Mouse (Mus musculus) limb, embryonic 10.5 days (tissue): Measurements from ENCODE around the gene Dscam. TPM values are rescaled to one million over a fixed set of nuclear protein-coding genes. Genes with fewer than 3 reads are reported as not detected.

Experiments used
- DNase-seq: peaks from one replicate; pipeline ENCODE4 v3.0.0-alpha.2; 2017; ENCODE audit warnings: low spot score
- H3K27ac ChIP-seq: fragments of 300-500 bp; sonication (generic); 2 replicates; pipeline ENCODE4 v1.5.1; 2016; ENCODE audit warnings: mild to moderate bottlenecking
- H3K27me3 ChIP-seq: fragments of 300-500 bp; sonication (generic); 2 replicates; pipeline ENCODE4 v1.6.1; 2016; ENCODE audit warnings: low read depth, mild to moderate bottlenecking; ENCODE audit not compliant: poor library complexity, severe bottlenecking
- H3K36me3 ChIP-seq: fragments of 300-500 bp; sonication (generic); 2 replicates; pipeline ENCODE4 v1.6.1; 2016; ENCODE audit warnings: mild to moderate bottlenecking, moderate library complexity
- H3K4me1 ChIP-seq: fragments of 300-500 bp; sonication (generic); 2 replicates; pipeline ENCODE4 v1.6.1; 2016
- H3K4me3 ChIP-seq: fragments of 300-500 bp; sonication (generic); 2 replicates; pipeline ENCODE4 v1.5.1; 2016; ENCODE audit warnings: mild to moderate bottlenecking, moderate library complexity
- H3K9me3 ChIP-seq: fragments of 300-500 bp; sonication (generic); replicated peaks from 2 replicates; pipeline ENCODE4 v1.6.1; 2016; ENCODE audit warnings: mild to moderate bottlenecking
- WGBS: fragments of 180-500 bp; shearing (Covaris S2); methylation state at CpG from one replicate; pipeline ENCODE4 v1.1.7; 2016; 5-methylcytosine and 5-hydroxymethylcytosine counted together
- polyA plus RNA-seq: library from polyadenylated mRNA; unstranded; fragments of >200 nt; fragmentation: Nextera tagmentation; extraction: Ambion mirVana; gene quantifications from 2 replicates; pipeline ENCODE4 v1.2.1, GENCODE M21; 2016

Gene Dscam
- polyA plus RNA-seq, 1 experiment from 2014 or later: not detected

DNA sequence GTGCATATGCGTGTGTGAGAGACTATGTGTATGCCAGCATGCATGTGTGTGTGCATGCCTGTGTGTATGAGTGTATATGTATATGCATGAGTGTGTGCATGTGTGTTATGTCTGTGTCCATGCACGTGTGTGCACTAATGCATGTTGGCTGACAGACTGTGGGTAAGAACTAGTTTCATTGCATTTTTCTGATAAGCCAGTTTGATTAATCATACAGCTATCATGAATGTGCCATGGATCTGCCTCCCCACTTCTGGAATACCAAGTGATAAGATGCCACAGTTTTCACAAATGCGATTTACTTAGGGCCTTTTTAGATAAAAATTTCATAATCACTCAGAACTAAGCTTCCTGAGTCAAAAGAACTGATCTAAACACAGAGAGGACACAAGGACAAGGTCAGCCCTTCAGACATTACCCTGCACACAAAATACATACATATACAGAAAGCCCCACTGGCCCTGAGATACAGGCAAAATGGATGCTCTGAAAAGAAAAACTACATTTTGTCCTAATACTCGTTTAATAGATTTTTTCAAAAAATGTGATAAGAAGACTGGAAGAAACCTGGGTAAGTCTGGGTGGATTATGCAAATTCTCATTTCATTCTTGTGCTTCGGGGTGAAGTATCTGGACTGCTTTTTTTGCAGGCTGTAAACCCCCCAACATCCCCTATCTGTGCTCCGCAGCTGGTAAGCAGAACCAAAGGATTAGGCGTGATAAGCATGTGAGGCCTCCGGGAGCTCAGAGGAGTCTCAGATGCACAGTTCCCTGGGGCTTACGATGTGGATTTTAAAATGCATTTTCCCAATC is 164.3 kb downstream of the Dscam start:
- DNase-seq: no peak
- Histone ChIP-seq H3K4me1 (peaks cover 26% of the 10 kb centered on the region), H3K4me3 (no peak overlapping the region), H3K36me3 (no peaks in the 10 kb centered on the region), H3K27ac (0 out of 2 replicates have a peak overlapping the region, but pooled peaks have one; percentile 4), H3K27me3 (no peaks in the 10 kb centered on the region), H3K9me3 (no peaks in the 10 kb centered on the region)
- WGBS: 76% methylated on average over 9 of the region's 9 CpGs

DNA sequence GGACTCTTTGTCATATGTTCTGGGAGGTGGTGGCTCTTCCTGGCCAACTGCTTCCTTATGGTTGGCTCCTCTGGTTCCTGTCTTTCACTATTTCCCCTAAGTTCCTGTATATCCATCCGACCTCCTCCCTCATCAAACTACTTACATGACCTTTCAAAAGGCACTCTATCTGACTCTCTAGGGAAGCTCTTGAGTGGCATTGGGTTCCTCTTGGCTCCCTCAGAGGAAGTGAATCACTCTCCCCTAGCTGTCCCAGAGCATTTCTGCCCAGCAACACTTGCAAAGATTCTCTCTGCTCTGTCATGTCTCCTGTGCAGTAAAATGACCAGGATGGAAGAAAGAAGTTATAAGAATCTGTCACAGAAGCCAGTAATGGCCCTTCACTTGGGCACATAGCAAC is 166.6 kb downstream of the Dscam start:
- Histone ChIP-seq H3K4me3 (no peak overlapping the region), H3K4me1 (peaks cover 18% of the 10 kb centered on the region), H3K9me3 (no peaks in the 10 kb centered on the region), H3K36me3 (no peaks in the 10 kb centered on the region), H3K27ac (no peak overlapping the region), H3K27me3 (no peaks in the 10 kb centered on the region)
- 74% methylated on average over 1 of the region's 1 CpGs for WGBS
- DNase-seq: no peak

DNA sequence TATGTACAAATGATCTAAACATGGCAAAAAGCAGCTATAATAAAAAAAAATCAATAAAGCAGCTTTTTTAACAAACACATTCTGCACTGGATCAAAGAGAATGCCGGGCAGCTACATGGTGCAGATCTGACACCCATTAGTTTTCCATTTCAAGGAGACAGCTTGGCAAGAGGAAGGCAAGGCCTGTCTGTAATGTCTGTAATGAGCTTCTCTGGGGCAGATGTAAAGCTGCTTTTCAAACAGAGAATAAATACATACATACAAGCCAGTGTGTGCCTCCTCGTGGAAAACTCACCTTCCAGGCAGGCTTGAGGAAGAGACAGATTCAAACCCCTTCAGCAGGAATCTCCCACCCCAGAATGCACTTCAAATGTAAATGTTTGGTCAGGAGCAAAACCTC is 167.7 kb downstream of the Dscam start:
- Histone ChIP-seq H3K27ac (no peak overlapping the region), H3K36me3 (no peaks in the 10 kb centered on the region), H3K9me3 (no peaks in the 10 kb centered on the region), H3K27me3 (no peaks in the 10 kb centered on the region), H3K4me1 (peaks cover 12% of the 10 kb centered on the region), H3K4me3 (no peak overlapping the region)
- no peak for DNase-seq
- 59% methylated on average over 2 of the region's 2 CpGs for WGBS

DNA sequence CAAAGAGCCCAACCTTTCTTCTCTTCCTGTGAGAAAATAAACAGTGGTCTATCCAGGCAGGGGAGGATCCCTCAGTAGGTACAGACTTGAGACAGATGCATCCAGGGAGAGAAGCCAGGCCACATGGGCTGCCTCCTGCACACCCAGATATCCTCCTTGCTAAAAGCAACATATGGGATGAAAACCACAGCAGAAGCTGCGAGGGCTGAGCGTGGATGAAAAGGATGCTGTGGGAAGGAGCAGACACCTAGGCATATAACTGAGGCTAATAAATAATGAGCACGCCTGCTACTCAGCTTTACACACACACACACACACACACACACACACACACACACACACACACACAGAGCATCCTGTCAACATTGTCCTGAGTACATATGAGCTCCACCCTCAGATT is 168.4 kb downstream of the Dscam start:
- Histone ChIP-seq H3K27ac (no peak overlapping the region), H3K36me3 (no peaks in the 10 kb centered on the region), H3K9me3 (no peaks in the 10 kb centered on the region), H3K27me3 (no peaks in the 10 kb centered on the region), H3K4me3 (no peak overlapping the region), H3K4me1 (peaks cover 5% of the 10 kb centered on the region)
- DNase-seq: no peak
- WGBS: 70% methylated on average over 3 of the region's 3 CpGs

DNA sequence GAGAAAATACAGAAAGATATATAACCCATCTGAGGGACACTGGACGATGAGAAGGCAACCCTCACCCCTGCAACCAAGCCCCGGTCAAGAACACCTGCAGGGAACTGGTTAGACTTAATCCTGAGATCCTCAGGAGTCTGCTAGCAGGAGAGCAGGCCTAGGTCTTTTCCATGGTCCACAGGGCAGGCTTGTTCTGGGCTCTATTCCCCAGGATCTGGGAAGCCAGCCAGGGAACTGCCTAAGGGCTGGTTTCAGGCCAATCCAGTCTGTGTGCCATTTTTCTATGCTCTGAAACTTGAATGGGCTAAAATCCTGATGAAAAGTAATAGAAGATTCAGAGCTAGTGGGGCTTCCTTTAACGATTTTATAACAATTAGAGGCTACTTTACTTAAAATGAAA is 173.7 kb downstream of the Dscam start:
- no peaks in the 10 kb centered on the region for H3K27me3 ChIP-seq
- H3K4me3 ChIP-seq: no peak overlapping the region
- WGBS: 79% methylated on average over 3 of the region's 3 CpGs
- H3K36me3 ChIP-seq: no peaks in the 10 kb centered on the region
- H3K9me3 ChIP-seq: no peaks in the 10 kb centered on the region
- no peaks in the 10 kb centered on the region for H3K4me1 ChIP-seq
- no peak overlapping the region for H3K27ac ChIP-seq
- DNase-seq: no peak

DNA sequence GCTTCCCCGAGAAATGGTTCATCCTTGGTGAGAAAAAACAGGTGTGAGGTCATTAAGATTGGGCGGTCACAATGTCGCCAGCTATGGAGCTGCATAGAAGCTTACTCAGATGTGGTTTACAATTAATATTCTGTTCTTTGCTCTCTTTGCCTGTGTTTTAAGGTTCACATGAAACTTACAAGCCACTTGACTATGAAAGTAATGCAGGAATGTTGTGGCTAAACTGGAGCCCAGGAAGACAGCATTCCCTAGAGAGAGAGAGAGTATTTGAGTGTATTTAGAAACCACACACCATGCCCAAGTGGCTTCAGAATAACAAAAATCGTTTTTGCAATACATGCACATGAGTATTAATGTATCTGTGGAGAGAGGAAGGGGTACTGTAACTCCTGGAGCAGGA is 174.7 kb downstream of the Dscam start:
- WGBS: 86% methylated on average over 4 of the region's 4 CpGs
- no peaks in the 10 kb centered on the region for H3K36me3 ChIP-seq
- no peak for DNase-seq

DNA sequence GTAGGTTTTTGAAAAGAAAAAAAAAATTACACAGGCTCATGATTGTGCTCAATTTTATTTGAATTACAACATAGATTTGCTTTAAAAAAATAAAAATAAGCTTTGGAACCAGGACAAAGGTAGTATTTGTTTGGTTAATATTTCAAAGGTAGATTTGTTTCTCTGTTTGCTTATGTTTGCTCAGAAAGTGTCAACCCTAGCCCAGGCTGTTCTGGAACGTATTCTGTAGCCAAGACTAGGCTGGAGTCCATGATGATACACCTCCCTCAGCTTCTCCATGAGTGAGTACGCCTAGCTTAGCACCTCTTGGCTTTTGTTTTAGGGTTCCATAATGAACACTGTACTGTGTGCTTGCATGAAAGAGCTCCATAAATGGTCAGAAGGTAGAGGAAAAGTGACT is 183.2 kb downstream of the Dscam start:
- 77% methylated on average over 2 of the region's 2 CpGs for WGBS
- Histone ChIP-seq H3K4me3 (no peak overlapping the region), H3K27me3 (no peaks in the 10 kb centered on the region), H3K9me3 (no peaks in the 10 kb centered on the region), H3K4me1 (no peaks in the 10 kb centered on the region), H3K36me3 (no peaks in the 10 kb centered on the region), H3K27ac (no peak overlapping the region)
- no peak for DNase-seq

More for the DNA sequence above, 174.7 kb downstream of the Dscam start:
- Histone ChIP-seq H3K27me3 (no peaks in the 10 kb centered on the region), H3K9me3 (no peaks in the 10 kb centered on the region), H3K4me3 (no peak overlapping the region), H3K27ac (no peak overlapping the region), H3K4me1 (no peaks in the 10 kb centered on the region)

DNA sequence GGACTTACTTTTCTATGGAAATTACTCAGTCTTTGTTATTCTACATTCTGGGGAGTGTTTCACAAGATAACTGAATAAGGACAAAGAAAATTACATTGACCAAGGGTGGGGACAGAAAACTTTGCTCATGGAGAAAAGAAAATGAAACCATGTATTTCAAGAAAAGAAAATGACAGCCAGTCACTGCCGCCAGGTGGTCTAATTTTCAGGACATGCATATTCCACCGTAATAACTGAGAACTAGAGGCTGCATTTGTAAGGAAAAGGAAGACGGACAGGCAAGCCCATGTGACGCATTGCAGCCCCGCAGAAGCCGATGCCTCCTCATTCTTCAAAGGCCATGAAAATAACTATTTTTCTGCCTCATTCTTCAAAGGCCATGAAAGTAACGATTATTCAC is 197.3 kb downstream of the Dscam start:
- 84% methylated on average over 7 of the region's 7 CpGs for WGBS
- DNase-seq: no peak

DNA sequence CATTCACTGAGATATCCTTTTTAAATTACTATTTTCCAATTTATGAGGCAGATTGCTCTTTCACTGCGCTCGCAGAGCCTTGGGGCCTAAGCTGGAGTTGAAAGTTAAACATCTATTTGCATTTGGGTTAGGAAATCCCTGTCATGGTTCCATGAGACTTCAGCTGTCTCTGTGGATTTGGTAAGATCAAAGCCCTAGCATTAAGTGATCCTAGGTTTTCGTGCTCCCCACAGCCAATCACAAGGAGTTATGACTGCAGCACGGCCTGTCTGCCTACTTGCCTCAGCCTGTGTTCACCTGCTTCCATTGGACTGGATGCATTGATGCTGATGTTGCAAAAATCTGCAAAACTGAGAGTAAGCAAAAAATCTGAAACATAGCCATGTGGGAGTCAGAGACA is 198.8 kb downstream of the Dscam start:
- Histone ChIP-seq H3K36me3 (no peaks in the 10 kb centered on the region), H3K4me1 (0 out of 2 replicates have a peak, but pooled peaks cover 4% of the 10 kb centered on the region), H3K27ac (no peak overlapping the region), H3K27me3 (no peaks in the 10 kb centered on the region), H3K4me3 (no peak overlapping the region), H3K9me3 (no peaks in the 10 kb centered on the region)
- DNase-seq: no peak
- 87% methylated on average over 4 of the region's 4 CpGs for WGBS

More for the DNA sequence above, 197.3 kb downstream of the Dscam start:
- no peaks in the 10 kb centered on the region for H3K27me3 ChIP-seq
- no peak overlapping the region for H3K27ac ChIP-seq
- H3K4me3 ChIP-seq: no peak overlapping the region
- no peaks in the 10 kb centered on the region for H3K9me3 ChIP-seq
- H3K4me1 ChIP-seq: 0 out of 2 replicates have a peak, but pooled peaks cover 4% of the 10 kb centered on the region
- H3K36me3 ChIP-seq: no peaks in the 10 kb centered on the region

DNA sequence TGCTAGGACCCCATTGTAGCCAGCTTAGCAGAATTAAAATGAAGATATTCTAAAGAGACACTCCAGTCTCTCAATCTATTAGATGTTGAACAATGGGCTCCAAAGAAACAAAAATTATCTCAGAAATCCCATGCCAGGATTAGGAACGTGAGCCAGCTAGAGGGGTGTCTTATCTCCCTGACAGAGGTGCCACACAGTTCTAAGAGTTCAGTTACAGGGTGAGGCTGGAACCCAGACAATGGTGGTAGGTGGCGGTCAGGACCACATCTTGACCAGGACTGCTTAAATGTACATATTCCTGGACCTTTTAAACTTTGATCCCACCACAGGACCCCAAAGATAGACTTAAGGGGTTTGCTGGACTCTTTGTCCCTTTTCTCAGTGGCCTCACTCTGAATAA is 200.1 kb downstream of the Dscam start:
- Histone ChIP-seq H3K4me1 (0 out of 2 replicates have a peak, but pooled peaks cover 4% of the 10 kb centered on the region), H3K27ac (no peak overlapping the region), H3K9me3 (no peaks in the 10 kb centered on the region), H3K27me3 (no peaks in the 10 kb centered on the region), H3K36me3 (no peaks in the 10 kb centered on the region), H3K4me3 (no peak overlapping the region)
- no peak for DNase-seq
- WGBS: 93% methylated on average over 2 of the region's 2 CpGs

DNA sequence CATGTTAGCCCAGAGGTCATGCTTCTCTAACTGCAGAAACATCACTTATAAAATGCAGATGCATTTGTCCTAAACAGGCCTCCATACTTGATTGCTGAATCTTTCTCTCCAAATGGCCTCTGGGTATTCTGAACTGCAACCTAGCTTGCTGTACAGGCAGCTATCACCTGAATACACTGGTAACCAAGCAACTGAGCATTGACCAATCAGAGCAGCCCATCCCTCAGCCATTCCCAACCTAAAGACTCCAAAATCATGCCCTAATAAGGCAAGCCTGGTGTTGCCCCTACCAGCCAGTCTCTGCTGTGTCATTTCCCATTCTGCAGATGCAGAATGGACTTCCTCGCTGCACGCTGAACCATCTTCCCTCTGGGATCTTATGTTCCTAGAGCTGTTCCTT is 200.9 kb downstream of the Dscam start:
- Histone ChIP-seq H3K27me3 (no peaks in the 10 kb centered on the region), H3K27ac (0 out of 2 replicates have a peak overlapping the region, but pooled peaks have one; percentile 17), H3K4me1 (0 out of 2 replicates have a peak, but pooled peaks cover 4% of the 10 kb centered on the region), H3K9me3 (no peaks in the 10 kb centered on the region), H3K4me3 (no peak overlapping the region), H3K36me3 (no peaks in the 10 kb centered on the region)
- WGBS: 90% methylated on average over 2 of the region's 2 CpGs
- DNase-seq: no peak

DNA sequence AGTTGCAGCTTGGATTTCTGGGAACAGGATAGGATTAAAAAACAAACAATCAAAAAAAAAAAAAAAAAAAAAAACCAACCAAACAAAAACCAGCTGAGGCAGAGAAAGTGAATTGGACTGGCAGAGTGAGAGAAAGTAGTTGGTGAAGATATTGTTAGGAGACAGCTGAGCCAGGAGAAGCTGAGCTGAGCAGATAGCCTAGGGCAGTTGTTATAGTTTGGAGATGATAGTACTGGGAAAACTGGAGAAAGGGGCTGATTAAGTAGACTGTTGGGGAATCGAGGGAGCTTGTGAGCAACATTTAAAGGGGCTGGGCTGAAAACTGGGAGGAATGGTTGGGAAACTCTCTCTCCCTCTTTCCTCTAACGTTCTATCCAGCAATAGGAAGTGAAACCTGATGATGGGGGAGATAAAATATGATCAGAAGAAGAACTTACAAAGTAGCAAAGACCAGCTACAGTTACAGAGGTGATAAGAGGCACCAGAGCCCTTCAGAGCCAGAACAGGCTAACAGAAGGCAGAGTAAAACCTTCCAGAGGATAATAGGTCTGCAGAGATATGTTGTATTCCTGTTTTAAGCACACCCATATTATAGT is 201.6 kb downstream of the Dscam start:
- WGBS: 79% methylated on average over 2 of the region's 2 CpGs
- Histone ChIP-seq H3K4me3 (no peak overlapping the region), H3K36me3 (no peaks in the 10 kb centered on the region), H3K27ac (no peak overlapping the region), H3K9me3 (no peaks in the 10 kb centered on the region), H3K27me3 (no peaks in the 10 kb centered on the region), H3K4me1 (0 out of 2 replicates have a peak, but pooled peaks cover 4% of the 10 kb centered on the region)
- DNase-seq: no peak

DNA sequence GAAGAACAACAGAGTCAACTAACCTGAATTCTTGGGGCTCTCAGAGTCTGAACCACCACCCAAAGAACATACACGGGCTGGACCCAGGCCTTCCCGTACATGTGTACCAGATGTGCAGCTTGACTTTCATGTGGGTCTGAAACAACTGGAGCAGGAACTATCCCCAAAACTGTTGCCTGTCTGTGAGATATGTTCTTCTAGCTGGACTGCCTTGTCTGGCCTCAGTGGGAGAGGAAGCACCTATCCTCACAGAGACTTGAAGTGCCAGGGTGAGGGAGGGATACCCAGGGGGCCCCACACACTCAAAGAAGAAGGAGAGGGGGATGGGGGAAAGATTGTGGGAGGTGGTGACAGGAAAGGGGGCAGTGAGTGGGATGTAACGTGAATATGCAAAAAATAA is 210.9 kb downstream of the Dscam start:
- Histone ChIP-seq H3K4me1 (no peaks in the 10 kb centered on the region), H3K27me3 (no peaks in the 10 kb centered on the region), H3K36me3 (no peaks in the 10 kb centered on the region), H3K9me3 (no peaks in the 10 kb centered on the region), H3K4me3 (no peak overlapping the region), H3K27ac (no peak overlapping the region)
- WGBS: 86% methylated on average over 3 of the region's 3 CpGs
- DNase-seq: no peak
